Mouse (Mus musculus) neural tube, postnatal 0 days (tissue): ENCODE results near the gene Plcxd1. TPM values are rescaled to one million over a fixed set of nuclear protein-coding genes. Genes with fewer than 3 reads are reported as not detected.

ENCODE experiments used
- polyA plus RNA-seq: library from polyadenylated mRNA; unstranded; fragments of >200 nt; fragmentation: Nextera tagmentation; extraction: Ambion mirVana; gene quantifications from 2 replicates; pipeline ENCODE4 v1.2.1, GENCODE M21; 2015

Gene Plcxd1
- polyA plus RNA-seq = 9.1 and 9.2 TPM in 2 replicates

GRCm38 (mm10) chr5:110099656-110100580 is at the start of gene Plcxd1:
Plcxd1 (plus strand) TSS chr5:110099969.

GRCm38 (mm10) chr5:110072413-110072812 is 27.4 kb upstream of the Plcxd1 start, which contains the start of gene Gm17655:
Gm17655 (minus strand) TSS chr5:110072513.

GRCm38 (mm10) chr5:110094030-110094846 is 5.5 kb upstream of the Plcxd1 start, which contains the start of gene Gm35315:
Gm35315 (minus strand) TSS chr5:110094420.

GRCm38 (mm10) chr5:110107581-110108304 is 8.0 kb downstream of the Plcxd1 start, which contains the start of gene Gtpbp6:
Gtpbp6 (minus strand) TSS chr5:110108197.

GRCm38 (mm10) chr5:110109991-110110441 is 10.2 kb downstream of the Plcxd1 start, which contains the start of gene Zfp605:
Zfp605 (plus strand) TSS chr5:110110092.

GRCm38 (mm10) chr5:110135293-110136086 is 35.7 kb downstream of the Plcxd1 start, which contains the start of gene Chfr:
Chfr (plus strand) TSS chr5:110135842.

Other genes with a start within 250 kb of the Plcxd1 start
- gene Gm15446, start 176.6 kb upstream of the Plcxd1 start, polyA plus RNA-seq = 0.59 and 0.65 TPM in 2 replicates
- gene Zfp932, start 103.4 kb upstream of the Plcxd1 start, polyA plus RNA-seq = 18.9 and 24.4 TPM in 2 replicates
- 4.3 and 5.1 TPM in 2 replicates for gene Gm17655, start 27.5 kb upstream of the Plcxd1 start, polyA plus RNA-seq
- gene Gm35315, start 5.5 kb upstream of the Plcxd1 start, polyA plus RNA-seq = 0.39 and 0.41 TPM in 2 replicates
- gene Gtpbp6, start 8.2 kb downstream of the Plcxd1 start, polyA plus RNA-seq = 63.0 and 73.9 TPM in 2 replicates
- gene Zfp605, start 10.1 kb downstream of the Plcxd1 start, polyA plus RNA-seq = 14.4 and 14.7 TPM in 2 replicates
- gene Chfr, start 35.9 kb downstream of the Plcxd1 start, polyA plus RNA-seq = 46.6 and 53.5 TPM in 2 replicates
- gene Golga3, start 76.7 kb downstream of the Plcxd1 start, polyA plus RNA-seq = 17.1 and 17.5 TPM in 2 replicates
- gene Ankle2, start 131.0 kb downstream of the Plcxd1 start, polyA plus RNA-seq = 20.0 and 22.5 TPM in 2 replicates
- 91.6 and 96.7 TPM in 2 replicates for gene Pgam5, start 169.9 kb downstream of the Plcxd1 start, polyA plus RNA-seq
- 24.0 and 30.3 TPM in 2 replicates for gene Pxmp2, start 186.2 kb downstream of the Plcxd1 start, polyA plus RNA-seq
- 3.4 and 4.6 TPM in 2 replicates for gene Pole, start 186.3 kb downstream of the Plcxd1 start, polyA plus RNA-seq
- 10.4 and 12.5 TPM in 2 replicates for gene P2rx2, start 243.2 kb downstream of the Plcxd1 start, polyA plus RNA-seq
- gene Lrcol1, start 244.8 kb downstream of the Plcxd1 start, polyA plus RNA-seq = 0.47 TPM in 1 of 2 replicates, not detected in the other